Mouse (Mus musculus) cerebellum, postnatal 10 days (tissue): Measurements from ENCODE around the gene Amer2.

Experiments
- DNase-seq, 2 experiments: peaks; one replicate each; pipeline ENCODE4 v3.0.0; 2021; ENCODE audit warnings: mixed read lengths in 2 of 2

Gene Amer2

DNA sequence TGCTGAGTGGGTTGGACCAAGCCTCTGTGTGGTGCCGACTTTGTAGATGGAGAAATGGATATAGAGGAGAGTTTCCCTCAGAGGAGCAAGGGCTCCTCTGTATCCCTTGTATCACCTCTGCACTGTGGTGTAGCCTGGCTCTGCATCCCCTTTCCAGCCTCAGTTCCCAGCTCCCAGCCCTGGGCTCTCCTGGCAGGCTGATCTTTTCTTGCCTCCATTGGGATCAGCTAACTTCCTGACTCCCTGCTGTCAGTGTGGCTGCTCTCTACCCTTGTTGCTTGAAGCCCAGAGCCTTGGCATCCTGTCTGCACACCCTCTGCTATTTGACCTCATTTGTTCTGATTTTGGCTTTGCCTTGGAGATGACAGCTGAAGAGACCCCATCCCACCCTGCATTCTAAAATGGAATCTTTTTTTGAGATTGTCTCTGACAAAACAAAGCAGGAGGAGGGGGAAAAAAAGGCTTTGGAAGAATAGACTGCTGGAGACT is at the start of gene Amer2:
Gene Amer2, plus strand, starts transcription at position 439 of the 489 bp plus-strand sequence.
- peak; percentile 86 to 87 for DNase-seq

GRCm38 (mm10) chr14:60340001-60340400 is 33.1 kb upstream of the Amer2 start:
- peak in 1 of 2 experiments; percentile 16 for DNase-seq

- DNase-seq: no peak
Observed at GRCm38 (mm10) chr14:60340570-60340969, 32.5 kb upstream of the Amer2 start.

GRCm38 (mm10) chr14:60345326-60345876 is 27.7 kb upstream of the Amer2 start:
- no peak for DNase-seq

DNA sequence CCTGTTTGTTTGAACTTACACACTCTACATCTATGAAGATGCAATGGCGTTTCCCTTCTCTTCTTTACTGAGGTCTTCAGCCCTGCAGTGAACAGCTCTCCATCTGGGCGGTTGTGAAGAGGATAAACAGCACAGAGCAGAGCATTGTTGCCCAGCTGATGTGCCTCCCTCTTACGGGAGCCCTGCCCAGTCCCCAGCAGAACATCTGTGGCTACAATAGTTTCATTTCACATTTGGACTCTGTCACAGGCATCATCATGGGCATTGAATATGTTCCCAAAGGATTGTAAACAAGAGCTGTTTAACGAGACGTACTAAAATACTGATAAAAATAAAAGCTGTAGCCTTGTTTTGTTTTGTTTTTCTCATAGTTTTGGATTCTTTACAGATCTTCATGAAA is 14.7 kb upstream of the Amer2 start:
- DNase-seq: no peak

DNA sequence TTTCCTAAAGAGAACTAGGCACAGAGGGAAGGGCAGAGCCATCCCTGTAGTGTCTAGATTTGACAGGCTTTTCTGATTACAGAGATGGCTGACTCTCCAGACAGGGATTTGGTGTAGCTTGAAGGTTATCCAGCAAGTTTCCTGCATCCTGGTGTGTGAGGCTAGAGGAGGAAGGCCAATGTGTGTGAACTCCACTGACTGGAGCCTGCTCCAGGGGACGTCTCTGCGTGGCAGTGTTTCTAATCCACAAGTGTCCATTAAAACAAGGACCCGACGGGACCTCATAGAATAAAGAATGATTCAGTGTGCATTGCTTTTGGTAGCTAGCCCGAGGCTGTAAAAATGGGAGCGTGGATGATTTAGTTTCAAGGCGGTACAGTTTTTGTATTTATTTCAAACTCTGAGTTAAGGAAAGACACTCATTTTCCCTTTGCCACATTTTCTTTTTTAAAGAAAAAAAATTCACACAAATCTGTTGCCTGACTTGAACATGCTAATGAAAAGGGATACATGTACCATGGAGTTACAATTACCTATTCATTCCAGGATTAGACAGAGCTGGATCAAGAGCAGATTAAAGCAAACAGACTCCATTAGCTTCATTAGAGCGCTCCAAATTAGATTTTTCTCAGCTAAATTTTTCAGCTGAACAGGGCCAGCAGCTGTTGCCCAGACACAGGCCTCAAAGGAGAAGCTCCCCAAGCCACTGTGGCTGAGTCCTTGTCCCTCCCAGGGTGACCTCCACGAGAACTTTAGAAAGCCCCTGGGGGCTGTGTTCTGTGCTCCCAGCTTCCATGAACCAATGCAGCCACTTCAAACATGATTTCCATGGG is 11.5 kb upstream of the Amer2 start:
- DNase-seq: no peak

DNA sequence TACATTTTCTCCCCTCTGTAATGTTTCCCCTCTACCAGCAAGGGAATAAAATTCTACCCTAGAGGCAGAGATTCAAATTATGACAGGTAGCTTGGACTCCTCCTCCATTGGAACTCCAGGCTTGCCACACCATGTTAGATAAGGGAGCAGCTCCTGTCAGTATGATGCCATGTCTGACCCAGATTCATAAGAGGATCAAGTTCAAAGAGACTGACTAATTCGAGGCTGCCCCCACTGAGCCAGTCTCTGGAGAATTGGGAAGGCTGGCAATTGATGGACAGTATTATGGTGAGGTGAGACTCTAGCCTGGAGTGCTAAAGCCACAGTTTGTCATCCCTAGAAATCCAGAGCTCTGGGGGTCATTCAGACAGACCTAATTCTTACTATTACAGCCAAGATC is 6.3 kb upstream of the Amer2 start:
- DNase-seq: no peak

DNA sequence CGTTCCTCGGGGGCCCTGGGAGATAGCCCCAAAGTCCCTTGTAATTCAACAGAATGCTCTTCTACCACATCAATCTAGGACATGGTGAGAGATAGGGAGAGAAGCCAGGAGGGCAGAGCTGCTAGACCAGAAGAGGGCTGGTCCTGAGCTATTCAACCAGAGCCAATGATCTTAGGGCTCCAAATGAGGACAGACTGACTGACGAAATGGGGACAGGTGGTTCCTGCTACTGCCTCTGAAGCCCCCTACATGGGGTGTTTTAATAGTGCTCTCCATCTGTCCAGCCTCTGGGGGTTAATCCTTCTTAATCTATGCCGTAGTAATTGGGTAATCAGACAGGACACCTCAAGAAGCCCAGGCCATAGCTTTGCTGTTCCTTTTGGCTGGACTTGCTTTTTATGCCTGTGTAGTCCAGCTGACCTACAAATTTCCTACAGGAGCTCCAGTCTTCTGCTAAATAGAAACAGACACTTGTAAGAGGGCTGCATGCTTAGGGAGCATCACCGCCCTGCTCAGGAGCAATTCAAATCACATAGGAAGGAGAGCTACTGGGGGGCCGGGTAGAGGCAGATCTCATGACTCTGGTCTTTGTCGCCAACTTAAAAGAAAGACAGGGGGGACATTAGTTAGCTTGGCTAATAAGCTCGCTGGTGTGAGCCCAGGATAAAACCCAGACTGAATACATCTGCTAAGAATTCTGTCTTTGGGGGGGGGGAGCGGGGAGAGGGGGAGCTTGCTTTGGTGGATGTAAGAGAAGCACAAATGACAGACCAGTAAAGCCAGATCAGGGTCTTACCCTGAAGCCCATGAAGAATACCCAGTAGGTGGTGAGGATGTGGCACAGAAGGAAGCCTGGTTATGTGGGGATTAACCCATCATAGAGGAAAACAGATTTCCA is 4.0 kb upstream of the Amer2 start:
- peak; percentile 52 to 61 for DNase-seq

GRCm38 (mm10) chr14:60369667-60370315 is 3.3 kb upstream of the Amer2 start:
- peak in 1 of 2 experiments; percentile 53 for DNase-seq

GRCm38 (mm10) chr14:60377107-60377506 is 4.0 kb downstream of the Amer2 start:
- DNase-seq: peak in 1 of 2 experiments; percentile 42

GRCm38 (mm10) chr14:60377546-60377945 is 4.5 kb downstream of the Amer2 start:
- DNase-seq: peak; percentile 91 to 92

DNA sequence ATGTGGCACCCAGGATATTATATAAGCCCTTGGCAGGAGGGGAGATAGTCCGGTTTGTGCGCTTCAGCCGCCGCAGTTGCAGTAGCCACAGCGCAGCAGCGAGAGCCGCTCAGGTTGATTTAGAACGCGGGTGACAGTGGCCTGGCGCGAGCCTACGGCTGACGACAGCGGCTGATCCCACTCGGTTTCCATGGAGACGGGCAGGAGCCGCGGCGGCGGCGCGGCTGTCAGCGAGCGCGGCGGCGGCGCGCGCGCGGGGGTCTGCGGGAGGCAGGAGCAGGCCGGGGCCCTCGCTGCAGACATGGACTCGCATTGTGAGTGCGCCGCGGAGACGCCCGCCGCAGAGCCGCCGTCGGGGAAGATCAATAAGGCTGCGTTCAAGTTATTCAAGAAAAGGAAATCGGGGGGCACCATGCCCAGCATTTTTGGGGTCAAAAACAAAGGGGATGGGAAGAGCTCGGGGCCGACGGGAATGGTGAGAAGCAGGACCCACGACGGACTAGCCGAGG is 5.1 kb downstream of the Amer2 start:
- DNase-seq: peak; percentile 97

GRCm38 (mm10) chr14:60378566-60379322 is 5.7 kb downstream of the Amer2 start:
- peak; percentile 77 to 78 for DNase-seq

DNA sequence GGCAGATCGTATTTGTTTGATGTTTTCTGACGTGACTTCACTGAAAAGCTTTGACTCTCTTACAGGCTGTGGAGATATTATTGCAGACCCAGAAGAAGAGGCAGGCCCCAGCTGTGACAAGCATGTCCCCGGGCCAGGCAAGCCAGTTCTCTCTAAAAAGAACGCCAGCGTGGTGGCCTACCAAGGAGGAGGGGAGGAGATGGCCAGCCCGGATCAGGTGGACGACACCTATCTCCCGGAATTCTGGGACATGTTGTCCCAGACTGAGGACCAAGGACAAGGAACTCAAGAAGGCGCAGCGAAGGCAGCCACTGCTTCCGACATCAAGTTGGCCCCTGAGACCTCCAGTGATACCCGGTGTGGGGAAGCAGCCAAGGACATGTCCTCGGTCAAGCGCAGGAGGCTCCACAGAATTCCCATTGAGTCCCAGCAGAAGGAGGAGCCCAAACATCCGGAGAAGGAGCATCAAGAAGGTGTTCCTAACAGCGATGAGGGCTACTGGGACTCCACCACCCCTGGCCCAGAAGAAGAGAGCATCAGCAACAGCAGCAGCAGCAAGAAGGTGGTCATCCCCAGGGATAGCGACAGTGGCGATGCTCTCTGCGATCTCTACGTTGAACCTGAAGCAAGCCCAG is 6.4 kb downstream of the Amer2 start:
- peak; percentile 61 to 75 for DNase-seq

DNA sequence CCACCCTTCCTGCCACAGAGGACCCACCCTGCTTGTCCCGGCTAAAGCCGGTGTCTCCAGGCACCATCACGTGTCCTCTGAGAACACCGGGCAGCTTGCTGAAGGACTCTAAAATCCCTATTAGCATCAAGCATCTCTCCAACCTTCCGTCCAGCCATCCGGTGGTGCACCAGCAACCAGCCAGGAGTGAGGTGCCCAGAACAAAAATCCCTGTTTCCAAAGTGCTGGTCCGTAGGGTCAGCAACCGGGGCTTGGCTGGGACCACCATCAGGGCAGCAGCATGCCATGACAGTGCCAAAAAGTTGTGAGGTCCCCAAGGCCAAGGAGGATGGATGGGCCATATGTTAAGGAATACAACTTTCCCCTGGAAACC is 6.9 kb downstream of the Amer2 start:
- peak; percentile 50 to 55 for DNase-seq

GRCm38 (mm10) chr14:60381671-60382070 is 8.6 kb downstream of the Amer2 start:
- peak; percentile 59 to 66 for DNase-seq

GRCm38 (mm10) chr14:60383816-60384215 is 10.8 kb downstream of the Amer2 start:
- peak; percentile 70 to 78 for DNase-seq

DNA sequence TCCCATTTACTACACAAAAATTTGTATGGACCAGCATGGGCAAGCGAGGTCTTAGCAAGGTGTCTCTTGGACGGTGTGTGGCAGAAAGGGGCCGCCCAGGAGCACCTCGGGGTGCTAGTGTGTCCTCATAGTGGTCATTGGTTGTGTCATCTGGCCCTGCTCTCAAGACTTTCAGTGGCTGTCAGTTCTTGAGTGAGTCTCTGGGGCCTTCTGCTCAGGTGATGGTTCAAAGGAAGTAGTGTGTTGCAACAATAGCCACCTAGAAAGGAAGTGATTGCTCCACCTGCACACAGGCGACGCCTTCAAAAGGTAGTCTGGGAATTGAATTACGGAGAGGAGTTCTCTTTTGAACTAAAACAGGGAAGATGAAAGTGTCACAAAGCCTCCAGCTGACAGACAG is 11.2 kb downstream of the Amer2 start:
- DNase-seq: no peak

- no peak for DNase-seq
Observed at GRCm38 (mm10) chr14:60385079-60385643, 12.1 kb downstream of the Amer2 start.

- no peak for DNase-seq
Observed at GRCm38 (mm10) chr14:60386591-60387501, 13.8 kb downstream of the Amer2 start.
